Mouse (Mus musculus) ES-E14 (cell line): Measurements from ENCODE around the gene Slc22a22.

Source experiments
- CHD2 ChIP-seq: IDR thresholded peaks from 2 replicates; pipeline ENCODE4 v1.6.1; 2014; ENCODE audit warnings: mild to moderate bottlenecking, low read depth, low read length, inconsistent platforms
- MAFK ChIP-seq: IDR thresholded peaks from 2 replicates; pipeline ENCODE4 v1.6.1; 2014; ENCODE audit warnings: mild to moderate bottlenecking, low read depth, low read length, inconsistent platforms; ENCODE audit not compliant: insufficient read depth
- ZC3H11A ChIP-seq: IDR thresholded peaks from 2 replicates; pipeline ENCODE4 v1.6.1; 2012; ENCODE audit warnings: low read depth, mild to moderate bottlenecking, inconsistent platforms, low read length, borderline replicate concordance
- ZNF384 ChIP-seq: IDR thresholded peaks from 2 replicates; pipeline ENCODE4 v1.6.1; 2012; ENCODE audit warnings: low read depth, low read length, inconsistent platforms

DNA sequence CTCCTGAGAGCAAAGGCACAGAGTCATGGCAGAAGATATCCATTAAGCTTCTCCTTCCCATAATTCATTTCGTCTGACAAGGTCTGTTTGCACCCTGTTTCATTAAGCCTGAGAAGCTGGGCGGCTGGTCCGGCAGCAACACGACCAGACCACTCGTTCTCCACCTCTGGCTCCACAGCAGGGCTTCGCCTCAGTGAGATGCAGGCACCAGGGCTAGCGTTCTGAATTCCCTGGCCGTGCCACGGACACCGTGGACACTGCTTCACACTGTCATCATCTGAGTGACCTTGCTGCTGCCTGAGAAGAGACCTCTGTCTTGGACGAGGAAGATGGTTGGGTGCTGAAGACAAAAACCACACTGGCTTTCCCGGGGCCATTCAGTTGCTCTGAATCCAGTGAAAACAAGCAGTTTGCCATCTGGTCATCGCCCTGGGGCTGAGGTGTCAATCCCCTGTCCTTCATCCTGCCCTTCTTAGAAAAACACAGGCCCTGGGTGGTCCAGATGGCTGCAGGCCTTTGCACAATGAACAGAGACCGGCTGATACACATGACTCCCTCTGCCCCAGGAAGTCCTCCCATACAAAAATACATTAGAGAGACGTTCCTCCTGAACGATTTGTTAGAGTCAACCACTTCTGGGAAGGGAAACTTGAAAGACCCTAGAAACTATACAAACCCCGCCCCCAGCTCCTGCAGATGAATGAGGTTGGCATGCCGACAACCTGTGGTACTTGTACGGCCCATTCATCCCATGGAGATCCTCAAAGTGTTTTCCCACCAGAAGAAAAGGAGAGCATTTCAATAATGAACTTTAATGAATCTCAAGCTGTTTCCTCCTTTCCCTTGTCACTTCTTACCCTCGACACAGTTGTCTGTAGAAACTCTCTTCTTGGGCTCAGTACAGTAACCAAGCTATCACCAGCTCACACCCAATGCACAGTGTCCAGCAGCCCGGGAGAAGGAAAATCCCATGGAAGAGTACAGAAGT is 32.1 kb upstream of the Slc22a22 start:
- 0 out of 2 replicates have a peak, but pooled peaks have one; percentile 6 for TF ChIP-seq CHD2
- TF ChIP-seq ZC3H11A: no peak
- no peak for TF ChIP-seq MAFK
- no peak for TF ChIP-seq ZNF384
